Mouse (Mus musculus) lung, adult 2 months (tissue): Measurements from ENCODE around the gene Efna2.

ENCODE experiments used
- CTCF ChIP-seq: fragments of 200-500 bp; IDR thresholded peaks from 2 replicates; pipeline ENCODE4 v1.5.1; 2011; ENCODE audit warnings: mild to moderate bottlenecking, low read length, control low read depth; ENCODE audit not compliant: insufficient read depth
- POLR2A ChIP-seq: fragments of 200-500 bp; IDR thresholded peaks from 2 replicates; pipeline ENCODE4 v1.6.1; 2011; ENCODE audit warnings: low read depth, mild to moderate bottlenecking, control low read depth, low read length, borderline replicate concordance; ENCODE audit errors: extremely low read depth

DNA sequence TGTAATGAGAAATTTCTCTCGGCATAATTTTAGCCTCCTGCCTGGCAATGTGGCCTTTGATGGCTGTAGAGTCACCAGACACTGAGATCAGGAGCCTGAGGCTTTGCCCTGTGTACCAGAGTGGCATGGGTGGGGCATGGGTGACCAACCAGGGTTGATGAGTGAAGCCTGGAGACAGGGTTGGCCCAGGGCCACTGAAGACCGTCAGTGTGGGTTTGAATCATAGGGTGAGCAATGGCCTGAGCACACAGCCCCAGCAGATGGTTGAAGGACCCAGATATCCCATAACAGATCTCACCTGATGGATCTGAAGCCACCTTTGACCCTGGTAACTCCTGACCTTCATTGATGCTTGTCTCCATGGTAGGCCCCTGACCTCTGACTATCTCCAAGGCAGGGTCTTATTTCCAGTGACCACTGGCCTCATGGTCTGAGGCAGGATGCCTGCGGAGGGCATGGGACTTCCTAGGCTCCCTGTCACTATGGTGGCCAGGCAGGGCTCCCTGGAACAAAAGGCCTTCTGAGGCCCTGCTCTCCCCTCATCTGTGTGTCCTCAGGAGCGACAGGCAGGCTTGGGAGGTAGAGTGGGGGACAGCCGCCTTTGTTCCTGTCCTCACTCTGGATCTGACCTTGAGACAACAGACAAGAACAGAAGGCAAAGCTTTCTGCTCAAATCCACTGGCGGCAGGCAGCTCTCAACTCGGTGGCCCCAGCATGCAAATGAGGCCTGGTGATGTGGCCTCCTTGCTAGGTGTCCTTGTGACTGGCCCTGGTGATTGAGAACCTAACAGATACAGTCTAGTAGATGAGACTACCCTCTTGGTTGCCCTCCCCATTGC, 1.6 kb upstream of the Efna2 start:
- TF ChIP-seq CTCF (no peak), POLR2A (no peak)
